Comparison of ENCODE assay signal across 11 mouse cellular contexts in the genomic region with DNA sequence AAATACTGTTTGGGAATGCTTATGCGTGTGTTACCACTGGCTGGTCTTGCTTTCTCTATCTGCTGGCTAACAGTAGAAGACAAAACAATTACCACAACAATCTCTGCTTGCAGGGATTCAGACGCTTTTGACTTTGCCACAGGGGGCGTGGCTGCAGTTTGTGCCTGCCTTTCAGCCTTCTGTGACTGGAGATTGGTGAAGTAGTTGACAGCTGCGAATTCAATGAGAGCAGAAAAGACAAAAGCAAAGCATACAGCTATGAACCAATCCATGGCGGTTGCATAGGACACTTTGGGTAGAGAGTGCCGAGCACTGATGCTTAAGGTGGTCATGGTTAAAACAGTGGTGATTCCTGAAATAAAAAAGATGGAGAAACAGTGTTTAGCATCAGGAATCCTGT. TPM values are rescaled to one million over a fixed set of nuclear protein-coding genes. Genes with fewer than 3 reads are reported as not detected.
DNase-seq lines count a peak whose midpoint lies in the region; ATAC-seq and TF ChIP-seq lines count a peak whose summit lies in the region.
"Had no signal": no experiment of that assay in that cellular context is flagged by ENCODE, and none has a peak within 500 bp of the region (broad histone marks: within the 10 kb centered on the region; RNA-seq: fewer than 3 reads in every experiment).

No protein-coding gene starts in this region.

- H3K4me2 ChIP-seq in lung, postnatal 0 days (replicated peaks; ENCODE audit: low read depth, low read length), result no peak overlapping the region
- no peak overlapping the region for H3K4me2 ChIP-seq in intestine, embryonic 15.5 days (replicated peaks)
- H3K4me2 ChIP-seq: liver, embryonic 15.5 days had no signal

- no peaks in the 10 kb centered on the region for H3K9me3 ChIP-seq in forebrain, embryonic 10.5 days
- no peaks in the 10 kb centered on the region for H3K9me3 ChIP-seq in lung, postnatal 0 days (ENCODE audit: low read length)
- no peaks in the 10 kb centered on the region for H3K9me3 ChIP-seq in intestine, embryonic 15.5 days
- H3K9me3 ChIP-seq: liver, embryonic 15.5 days had no signal

- no peaks in the 10 kb centered on the region for H3K27me3 ChIP-seq in forebrain, embryonic 10.5 days (ENCODE audit: poor library complexity, severe bottlenecking)
- H3K27me3 ChIP-seq in lung, postnatal 0 days (replicated peaks; ENCODE audit: insufficient read depth, low read length), result no peaks in the 10 kb centered on the region
- no peaks in the 10 kb centered on the region for H3K27me3 ChIP-seq in intestine, embryonic 15.5 days (replicated peaks)
- H3K27me3 ChIP-seq: liver, embryonic 15.5 days had no signal

- no peak for TF ChIP-seq EP300 in lung, postnatal 0 days (IDR thresholded peaks at IDR 0.05)

- peaks cover 10% of the 10 kb centered on the region for H3K4me1 ChIP-seq in forebrain, embryonic 10.5 days
- H3K4me1 ChIP-seq in lung, postnatal 0 days (ENCODE audit: insufficient read depth, low read depth, low read length), result no peaks in the 10 kb centered on the region
- no peaks in the 10 kb centered on the region for H3K4me1 ChIP-seq in intestine, embryonic 15.5 days (replicated peaks)
- H3K4me1 ChIP-seq: liver, embryonic 15.5 days had no signal

- no peak overlapping the region for H3K9ac ChIP-seq in lung, postnatal 0 days (replicated peaks; ENCODE audit: low read depth)
- no peak overlapping the region for H3K9ac ChIP-seq in intestine, embryonic 15.5 days
- H3K9ac ChIP-seq: liver, embryonic 15.5 days had no signal

- DNase-seq in ovary, postnatal 36 days (ENCODE audit: low spot score), result peak; percentile 18
- DNase-seq in ovary, postnatal 14 days (ENCODE audit: low spot score), result no peak
- peak; percentile 43 for DNase-seq in forebrain, embryonic 10.5 days (ENCODE audit: extremely low spot score, low spot score)
- peak; percentile 3 to 13 for DNase-seq in layer of hippocampus, postnatal 14 days (ENCODE audit: low spot score in 2 of 2)
- DNase-seq in lung, postnatal 0 days (ENCODE audit: low spot score), result no peak
- DNase-seq in frontal cortex, postnatal 14 days (ENCODE audit: low spot score in 2 of 2), result no peak
- no peak for DNase-seq in spleen, postnatal 14 days (ENCODE audit: low spot score in 2 of 2)

- ATAC-seq in lung, postnatal 0 days, result no peak
- ATAC-seq in intestine, embryonic 15.5 days, result no peak

- H3K36me3 ChIP-seq in forebrain, embryonic 10.5 days (replicated peaks), result no peaks in the 10 kb centered on the region
- H3K36me3 ChIP-seq in lung, postnatal 0 days (ENCODE audit: insufficient read depth, low read length), result no peaks in the 10 kb centered on the region
- H3K36me3 ChIP-seq in intestine, embryonic 15.5 days, result no peaks in the 10 kb centered on the region
- H3K36me3 ChIP-seq: liver, embryonic 15.5 days had no signal

- 11% methylated on average over 6 of the region's 6 CpGs for WGBS in forebrain, embryonic 10.5 days
- WGBS in lung, postnatal 0 days, result 22% methylated on average over 6 of the region's 6 CpGs
- whole genome bisulfite sequencing in intestine, embryonic 15.5 days, result 29% methylated on average over 6 of the region's 6 CpGs

- no peak overlapping the region for H3K4me3 ChIP-seq in forebrain, embryonic 10.5 days
- H3K4me3 ChIP-seq in lung, postnatal 0 days (ENCODE audit: low read depth, low read length), result no peak overlapping the region
- H3K4me3 ChIP-seq in intestine, embryonic 15.5 days (replicated peaks), result no peak overlapping the region
- H3K4me3 ChIP-seq: liver, embryonic 15.5 days had no signal

- TF ChIP-seq CTCF in lung, postnatal 0 days (IDR thresholded peaks at IDR 0.05), result no peak

- H3K27ac ChIP-seq in forebrain, embryonic 10.5 days, result no peak overlapping the region
- no peak overlapping the region for H3K27ac ChIP-seq in lung, postnatal 0 days (ENCODE audit: low read length)
- H3K27ac ChIP-seq in intestine, embryonic 15.5 days, result no peak overlapping the region
- H3K27ac ChIP-seq: liver, embryonic 15.5 days had no signal

RNA-seq across cellular contexts. Expression of gene Gabra6, which starts 6.0 kb away (rescaled TPM):
- not detected in 2 replicates for polyA plus RNA-seq in forebrain, embryonic 10.5 days (2016; fragmentation: Nextera tagmentation; extraction: Ambion mirVana)
- under 1 TPM in 1 of 2 experiments, not detected in 1; 0.48 TPM for total RNA-seq in layer of hippocampus, postnatal 14 days (2021)
- polyA plus RNA-seq in lung, postnatal 0 days (2015; fragmentation: Nextera tagmentation; extraction: Ambion mirVana), result not detected in 2 replicates
- polyA plus RNA-seq in intestine, embryonic 15.5 days (2015; fragmentation: Nextera tagmentation; extraction: Ambion mirVana), result not detected in 2 replicates
- total RNA-seq: gastrocnemius, adult 8-10 months had no signal
- polyA plus RNA-seq: kidney, embryonic 16.5 days; liver, embryonic 15.5 days had no signal

Comparison
In these comparisons a context has a peak if more than half of its experiments do, and no peak if none do; other contexts are left out.
1. DNase-seq: peak in ovary, postnatal 36 days (single experiment), forebrain, embryonic 10.5 days (single experiment) and layer of hippocampus, postnatal 14 days (2 of 2); none in ovary, postnatal 14 days (single experiment), lung, postnatal 0 days (single experiment), frontal cortex, postnatal 14 days (0 of 2) and spleen, postnatal 14 days (0 of 2).